Mouse (Mus musculus) liver, postnatal 0 days (tissue): ENCODE data around the gene Cpt1b. TPM values are rescaled to one million over a fixed set of nuclear protein-coding genes. Genes with fewer than 3 reads are reported as not detected.

Source experiments
- ATAC-seq: fragments of 200-750 bp; cut with Nextera tagmentation; 2 replicates; pipeline ENCODE4 v1.8.0; 2017; ENCODE audit warnings: mild to moderate bottlenecking, moderate library complexity
- DNase-seq: peaks from one replicate; pipeline ENCODE4 v3.0.0-alpha.2; 2016
- H3K27ac ChIP-seq: fragments of 300-500 bp; sonication (generic); 2 replicates; pipeline ENCODE4 v1.5.1; 2014; ENCODE audit warnings: antibody characterized with exemption, moderate library complexity, mild to moderate bottlenecking, low read depth
- H3K27me3 ChIP-seq: fragments of 300-500 bp; sonication (generic); 2 replicates; pipeline ENCODE4 v1.6.1; 2014; ENCODE audit warnings: low read length, control low read depth, mixed read lengths; ENCODE audit not compliant: insufficient read depth
- H3K36me3 ChIP-seq: fragments of 300-500 bp; sonication (generic); replicated peaks from 2 replicates; pipeline ENCODE4 v1.6.1; 2014; ENCODE audit warnings: mild to moderate bottlenecking, control low read depth, low read length, moderate library complexity, mixed read lengths; ENCODE audit not compliant: insufficient read depth
- H3K4me1 ChIP-seq: fragments of 300-500 bp; sonication (generic); 2 replicates; pipeline ENCODE4 v1.6.1; 2014; ENCODE audit warnings: antibody characterized with exemption, mild to moderate bottlenecking, control low read depth; ENCODE audit not compliant: insufficient read depth
- H3K4me2 ChIP-seq: fragments of 300-500 bp; sonication (generic); 2 replicates; pipeline ENCODE4 v1.6.1; 2014; ENCODE audit warnings: low read depth, mild to moderate bottlenecking, low read length, moderate library complexity, mixed read lengths
- H3K4me3 ChIP-seq: fragments of 300-500 bp; sonication (generic); 2 replicates; pipeline ENCODE4 v1.5.1; 2014; ENCODE audit warnings: low read depth, low read length
- H3K9ac ChIP-seq: fragments of 300-500 bp; sonication (generic); replicated peaks from 2 replicates; pipeline ENCODE4 v1.6.1; 2014; ENCODE audit warnings: mild to moderate bottlenecking, moderate library complexity
- H3K9me3 ChIP-seq: fragments of 300-500 bp; sonication (generic); 2 replicates; pipeline ENCODE4 v1.6.1; 2016; ENCODE audit warnings: mild to moderate bottlenecking, control low read depth, low read length, mixed read lengths
- CTCF ChIP-seq: sonication (generic); IDR thresholded peaks from 2 replicates; pipeline ENCODE4 v1.5.1; 2016; ENCODE audit warnings: antibody characterized with exemption, low read depth
- EP300 ChIP-seq: IDR thresholded peaks from 2 replicates; pipeline ENCODE4 v1.6.1; 2016; ENCODE audit warnings: antibody characterized with exemption, low read depth, mild to moderate bottlenecking
- WGBS: fragments of 180-500 bp; shearing (Covaris S2); extraction: QIAGEN DNeasy Blood & Tissue Kit; methylation state at CpG from one replicate; pipeline ENCODE4 v1.1.7; 2014; ENCODE audit not compliant: insufficient replicate concordance; 5-methylcytosine and 5-hydroxymethylcytosine counted together
- polyA plus RNA-seq: library from polyadenylated mRNA; unstranded; fragments of >200 nt; fragmentation: Nextera tagmentation; extraction: Ambion mirVana; gene quantifications from 2 replicates; pipeline ENCODE4 v1.2.1, GENCODE M21; 2015

The Cpt1b gene
- polyA plus RNA-seq, 1 experiment from 2014 or later, result 12.4 TPM

DNA sequence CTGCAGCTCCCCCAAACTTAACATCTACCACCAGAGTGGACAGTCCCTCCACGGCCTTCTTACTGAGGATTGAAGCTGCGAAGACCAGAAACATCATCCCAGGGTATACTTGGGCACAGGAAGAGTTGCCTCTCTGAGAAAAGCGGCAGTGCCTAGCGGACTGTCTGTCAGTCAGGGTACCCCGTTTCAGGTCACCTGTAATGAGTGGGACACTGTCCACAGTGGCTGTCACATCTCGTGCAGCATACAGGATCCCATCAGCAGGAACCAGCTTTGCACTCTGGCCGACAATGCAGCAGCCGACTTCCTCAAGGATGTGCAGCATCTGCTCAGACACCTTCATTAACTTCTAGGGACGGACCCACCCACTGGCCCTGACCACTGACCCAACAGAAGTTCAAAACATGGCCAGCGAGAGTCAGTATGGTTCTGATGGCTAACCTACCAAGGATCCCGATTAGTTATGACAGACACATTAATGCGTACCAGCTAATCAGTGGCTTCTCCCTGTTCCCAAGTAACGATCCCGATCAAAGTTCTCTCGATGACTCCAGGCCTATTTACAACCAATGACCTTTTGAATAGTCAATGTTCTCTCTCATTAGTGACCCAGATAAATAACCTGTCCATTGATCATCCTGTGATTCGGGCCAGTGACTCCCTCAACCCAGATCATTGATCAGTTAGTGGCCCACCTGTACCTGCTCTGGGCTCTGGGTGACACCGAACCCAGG is 50.7 kb downstream of the Cpt1b start:
- Histone ChIP-seq H3K9ac (no peak overlapping the region), H3K9me3 (no peaks in the 10 kb centered on the region), H3K36me3 (peaks cover 23% of the 10 kb centered on the region), H3K27ac (peak overlapping the region; percentile 97), H3K27me3 (peaks cover 27% of the 10 kb centered on the region), H3K4me3 (no peak overlapping the region), H3K4me1 (peaks cover 33% of the 10 kb centered on the region), H3K4me2 (peak overlapping the region; percentile 94; the same call in 1 of the 2 replicates)
- no peak for TF ChIP-seq CTCF
- 81% methylated on average over 17 of the region's 17 CpGs for WGBS
- no peak for DNase-seq
- ATAC-seq, result peak; percentile 20

- Histone ChIP-seq H3K9ac (peak overlapping the region; percentile 76), H3K4me3 (peak overlapping the region; percentile 84), H3K36me3 (peaks cover 30% of the 10 kb centered on the region), H3K27ac (peak overlapping the region; percentile 97), H3K4me1 (peaks cover 30% of the 10 kb centered on the region), H3K4me2 (peak overlapping the region; percentile 94), H3K27me3 (peaks cover 27% of the 10 kb centered on the region), H3K9me3 (no peaks in the 10 kb centered on the region)
- 56% methylated on average over 9 of the region's 9 CpGs for WGBS
- ATAC-seq (no peak), DNase-seq (no peak)
- TF ChIP-seq CTCF, result no peak
- TF ChIP-seq EP300, result no peak
These were observed 51.3 kb downstream of the Cpt1b start for GRCm38 (mm10) chr15:89374340-89374739.

DNA sequence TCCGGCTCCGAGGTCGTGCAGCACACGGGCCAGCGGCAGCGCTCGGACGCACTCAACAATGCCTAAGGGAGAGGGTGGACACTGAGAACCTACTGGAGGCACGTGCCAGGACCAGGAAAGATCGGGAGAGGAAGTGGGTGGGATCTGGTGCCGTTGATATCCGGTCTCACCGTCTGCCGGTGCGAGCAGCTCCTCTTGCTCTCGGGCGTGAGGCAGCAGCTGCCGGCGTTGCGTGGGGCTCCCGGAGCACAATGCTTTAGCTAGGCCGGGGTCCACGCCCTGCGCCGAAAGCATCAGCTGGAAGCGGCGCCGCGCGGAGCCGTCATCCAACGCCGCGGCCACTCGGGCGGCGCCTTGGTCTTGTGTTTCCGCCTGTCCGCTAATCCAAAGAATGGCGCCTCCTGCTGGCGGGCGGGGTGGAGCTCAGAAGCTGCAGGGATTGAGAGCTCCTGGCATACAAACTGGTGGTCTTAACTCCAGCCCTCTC is 51.9 kb downstream of the Cpt1b start, which contains the start of gene Sco2:
Gene Sco2 (minus strand): TSS at position 85 of the 487 bp plus-strand sequence.
- DNase-seq, result peak; percentile 96
- peak within 1 kb of the TSS; percentile 97 for H3K27ac ChIP-seq
- peak; percentile 71 for ATAC-seq
- peak within 1 kb of the TSS; percentile 94 for H3K4me2 ChIP-seq
- H3K4me3 ChIP-seq, result peak within 1 kb of the TSS; percentile 84
- H3K4me1 ChIP-seq, result peaks cover 25% of the 10 kb centered on the region
- H3K9me3 ChIP-seq, result no peaks in the 10 kb centered on the region
- TF ChIP-seq EP300 (no peak), CTCF (peak; percentile 94)
- under 1% methylated on average over 40 of the region's 42 CpGs for WGBS
- H3K9ac ChIP-seq, result peak within 1 kb of the TSS; percentile 76
- H3K27me3 ChIP-seq, result peaks cover 22% of the 10 kb centered on the region
- H3K36me3 ChIP-seq, result peaks cover 35% of the 10 kb centered on the region

GRCm38 (mm10) chr15:89373027-89373761 is 52.5 kb downstream of the Cpt1b start:
- H3K27ac ChIP-seq, result peak overlapping the region; percentile 97
- H3K4me1 ChIP-seq, result peaks cover 19% of the 10 kb centered on the region
- DNase-seq, result peak; percentile 91
- peak overlapping the region; percentile 84 for H3K4me3 ChIP-seq
- H3K4me2 ChIP-seq, result peak overlapping the region; percentile 94
- WGBS, result 1% methylated on average over 35 of the region's 35 CpGs
- ATAC-seq, result peak; percentile 80
- H3K27me3 ChIP-seq, result peaks cover 16% of the 10 kb centered on the region
- peak overlapping the region; percentile 76 for H3K9ac ChIP-seq
- peak; percentile 87 for TF ChIP-seq CTCF
- no peak for TF ChIP-seq EP300
- peaks cover 41% of the 10 kb centered on the region for H3K36me3 ChIP-seq
- no peaks in the 10 kb centered on the region for H3K9me3 ChIP-seq

GRCm38 (mm10) chr15:89372536-89372935 is 53.1 kb downstream of the Cpt1b start:
- Histone ChIP-seq H3K4me2 (peak overlapping the region; percentile 94), H3K27me3 (peaks cover 9% of the 10 kb centered on the region), H3K27ac (peak overlapping the region; percentile 97), H3K4me1 (peaks cover 16% of the 10 kb centered on the region), H3K36me3 (peaks cover 48% of the 10 kb centered on the region), H3K4me3 (peak overlapping the region; percentile 84), H3K9ac (peak overlapping the region; percentile 76), H3K9me3 (no peaks in the 10 kb centered on the region)
- no peak for DNase-seq
- no peak for TF ChIP-seq EP300
- TF ChIP-seq CTCF, result no peak
- 83% methylated on average over 7 of the region's 7 CpGs for WGBS
- ATAC-seq, result no peak

- WGBS, result 83% methylated on average over 13 of the region's 13 CpGs
- Histone ChIP-seq H3K4me1 (peaks cover 13% of the 10 kb centered on the region), H3K27ac (no peak overlapping the region), H3K36me3 (peaks cover 52% of the 10 kb centered on the region), H3K27me3 (0 out of 2 replicates have a peak, but pooled peaks cover 5% of the 10 kb centered on the region), H3K9me3 (no peaks in the 10 kb centered on the region), H3K9ac (no peak overlapping the region), H3K4me3 (no peak overlapping the region), H3K4me2 (no peak overlapping the region)
- TF ChIP-seq CTCF (no peak), EP300 (no peak)
- DNase-seq, result no peak
- ATAC-seq, result no peak
These were observed 53.6 kb downstream of the Cpt1b start for GRCm38 (mm10) chr15:89372068-89372467.

Other genes with a start within 250 kb of the Cpt1b start
- gene Plxnb2, start 245.1 kb downstream of the Cpt1b start, polyA plus RNA-seq, result 27.2 and 29.7 TPM in 2 replicates
- 2.6 and 2.7 TPM in 2 replicates for gene Dennd6b, start 229.4 kb downstream of the Cpt1b start, polyA plus RNA-seq
- 13.9 and 18.1 TPM in 2 replicates for gene Ppp6r2, start 214.3 kb downstream of the Cpt1b start, polyA plus RNA-seq
- 16.5 and 17.0 TPM in 2 replicates for gene Sbf1, start 110.6 kb downstream of the Cpt1b start, polyA plus RNA-seq
- 1.4 and 3.7 TPM in 2 replicates for gene Adm2, start 103.1 kb downstream of the Cpt1b start, polyA plus RNA-seq
- 22.9 and 27.0 TPM in 2 replicates for gene Miox, start 91.5 kb downstream of the Cpt1b start, polyA plus RNA-seq
- 22.1 and 24.0 TPM in 2 replicates for gene Lmf2, start 70.2 kb downstream of the Cpt1b start, polyA plus RNA-seq
- gene Ncaph2, start 70.1 kb downstream of the Cpt1b start, polyA plus RNA-seq, result 59.4 and 59.8 TPM in 2 replicates
- gene Sco2, start 52.0 kb downstream of the Cpt1b start, polyA plus RNA-seq, result 9.1 and 10.1 TPM in 2 replicates
- gene Tymp, start 48.8 kb downstream of the Cpt1b start, polyA plus RNA-seq, result 5.8 and 7.7 TPM in 2 replicates
- 1.8 and 2.0 TPM in 2 replicates for gene Odf3b, start 46.6 kb downstream of the Cpt1b start, polyA plus RNA-seq
- not detected in 2 replicates for gene Klhdc7b, start 40.9 kb downstream of the Cpt1b start, polyA plus RNA-seq
- gene Syce3, start 15.4 kb downstream of the Cpt1b start, polyA plus RNA-seq, result not detected in 2 replicates
- 0.64 and 1.5 TPM in 2 replicates for gene C730034F03Rik, start 3.7 kb upstream of the Cpt1b start, polyA plus RNA-seq
- not detected in 2 replicates for gene Gm44502, start 3.8 kb upstream of the Cpt1b start, polyA plus RNA-seq
- 42.7 and 44.3 TPM in 2 replicates for gene Chkb, start 4.0 kb upstream of the Cpt1b start, polyA plus RNA-seq
- gene Mapk8ip2, start 28.1 kb upstream of the Cpt1b start, polyA plus RNA-seq, result not detected in 2 replicates
- gene Arsa, start 51.6 kb upstream of the Cpt1b start, polyA plus RNA-seq, result 4.7 and 5.5 TPM in 2 replicates
- gene Shank3, start 73.8 kb upstream of the Cpt1b start, polyA plus RNA-seq, result 0.27 and 0.81 TPM in 2 replicates
- gene Acr, start 142.5 kb upstream of the Cpt1b start, polyA plus RNA-seq, result 0.09 TPM in 1 of 2 replicates, not detected in the other
- gene Rabl2, start 166.1 kb upstream of the Cpt1b start, polyA plus RNA-seq, result 2.8 and 3.2 TPM in 2 replicates